Mouse (Mus musculus) neutrophil, adult 5-6 weeks (primary cell): Measurements from ENCODE around the gene Ppid. TPM values are rescaled to one million over a fixed set of nuclear protein-coding genes. Genes with fewer than 3 reads are reported as not detected.

Source experiments
- ATAC-seq: fragments of 151-379, 151-347 bp; 2 replicates; pipeline ENCODE4 v1.8.0; 2017; ENCODE audit warnings: mild to moderate bottlenecking, moderate TSS enrichment; ENCODE audit not compliant: insufficient number of reproducible peaks, poor library complexity, low FRiP score, severe bottlenecking; ENCODE audit errors: extremely low read depth
- total RNA-seq: library from RNA; stranded (forward); fragments of 200-1000 nt; gene quantifications from 2 replicates; pipeline ENCODE4 v1.2.3, GENCODE M21; 2017

Gene Ppid
- total RNA-seq, result 76.5 and 110 TPM in 2 replicates

DNA sequence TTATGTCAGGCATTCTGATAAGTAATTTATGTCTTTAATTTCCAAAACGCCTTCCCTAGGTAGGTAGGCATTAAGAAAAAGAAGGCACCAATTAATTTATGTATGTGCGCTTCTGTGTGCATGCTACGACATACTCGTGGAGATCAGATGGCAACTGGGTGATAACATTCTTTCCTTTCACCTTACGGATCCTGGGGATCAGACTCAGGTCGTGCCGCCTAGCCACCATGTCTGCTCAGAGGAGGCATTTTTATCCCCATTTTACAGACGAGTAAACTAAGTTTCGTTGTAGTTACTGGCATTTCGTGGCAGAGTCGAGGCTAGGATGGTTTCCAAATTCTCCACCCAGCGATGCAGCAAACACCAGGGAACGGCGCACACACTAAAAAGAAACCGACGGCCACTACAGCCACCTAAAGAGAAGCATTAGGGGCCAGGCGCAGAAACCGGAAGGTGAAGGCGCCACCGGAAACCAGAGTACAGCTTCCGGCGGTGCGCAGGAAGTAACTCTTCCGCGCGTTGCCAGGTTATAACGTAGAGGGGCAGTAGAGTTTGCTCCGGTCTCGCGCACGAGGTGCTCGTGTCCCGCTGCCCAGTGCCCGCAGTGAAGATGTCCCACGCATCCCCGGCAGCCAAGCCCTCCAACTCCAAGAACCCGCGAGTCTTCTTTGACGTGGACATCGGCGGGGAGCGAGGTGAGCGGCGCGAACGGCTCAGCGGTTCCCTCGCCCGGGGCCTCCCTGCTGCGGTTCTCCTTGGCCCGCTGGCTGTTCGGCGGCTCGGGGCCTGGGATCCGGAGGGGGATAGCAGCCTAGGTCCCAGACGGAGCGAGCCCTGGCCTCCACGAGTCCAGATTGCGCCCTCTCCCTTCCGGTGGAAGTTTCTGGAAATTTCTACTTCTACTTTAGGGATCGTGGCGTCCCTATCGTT, at the start of gene Ppid:
TSS of gene Ppid (plus strand) at position 480 of the 930 bp plus-strand sequence.
- ATAC-seq, result peak; percentile 91

- ATAC-seq, result peak; percentile 83
These were observed 48.6 kb upstream of the Ppid start for GRCm38 (mm10) chr3:79542585-79542984.

- ATAC-seq, result no peak
These were observed 42.3 kb upstream of the Ppid start for GRCm38 (mm10) chr3:79548681-79549437.

DNA sequence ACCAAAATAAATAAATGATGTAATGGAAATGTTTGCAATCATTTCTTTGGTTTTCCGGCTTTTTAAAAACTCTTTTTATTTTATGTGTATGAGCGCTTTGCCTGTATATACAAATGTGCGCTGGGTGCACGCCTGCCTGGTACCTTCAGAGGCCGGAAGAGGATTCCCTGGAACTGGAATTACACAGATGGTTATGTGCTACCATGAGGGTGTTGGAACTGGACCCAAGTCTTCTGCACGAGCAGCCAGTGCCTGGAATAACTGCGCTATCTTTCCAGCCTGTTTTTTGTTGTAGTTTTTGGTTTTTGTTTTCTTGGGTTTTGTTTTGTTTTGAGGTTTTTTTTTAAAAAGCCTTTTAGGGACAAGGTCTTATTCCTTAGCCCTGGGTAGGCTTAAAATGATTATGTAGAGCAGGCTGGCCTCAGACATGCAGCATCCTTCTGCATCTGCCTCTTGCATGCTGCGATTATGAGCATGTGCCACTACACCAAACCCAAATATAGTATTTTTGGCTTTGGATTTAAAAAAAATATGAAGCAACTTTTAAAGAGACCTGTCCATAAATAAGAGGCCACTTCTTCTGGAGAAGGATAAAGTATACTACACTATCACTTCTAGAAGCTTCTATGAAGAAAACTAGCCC, 41.3 kb upstream of the Ppid start:
- no peak for ATAC-seq

GRCm38 (mm10) chr3:79551826-79552552, 39.2 kb upstream of the Ppid start:
- ATAC-seq, result no peak

- no peak for ATAC-seq
These were observed 37.4 kb upstream of the Ppid start for GRCm38 (mm10) chr3:79553779-79554178.

GRCm38 (mm10) chr3:79555061-79555460, 36.1 kb upstream of the Ppid start:
- ATAC-seq, result no peak

- no peak for ATAC-seq
These were observed 31.9 kb upstream of the Ppid start for GRCm38 (mm10) chr3:79559021-79559772.

GRCm38 (mm10) chr3:79559773-79560045, 31.4 kb upstream of the Ppid start:
- ATAC-seq, result no peak

DNA sequence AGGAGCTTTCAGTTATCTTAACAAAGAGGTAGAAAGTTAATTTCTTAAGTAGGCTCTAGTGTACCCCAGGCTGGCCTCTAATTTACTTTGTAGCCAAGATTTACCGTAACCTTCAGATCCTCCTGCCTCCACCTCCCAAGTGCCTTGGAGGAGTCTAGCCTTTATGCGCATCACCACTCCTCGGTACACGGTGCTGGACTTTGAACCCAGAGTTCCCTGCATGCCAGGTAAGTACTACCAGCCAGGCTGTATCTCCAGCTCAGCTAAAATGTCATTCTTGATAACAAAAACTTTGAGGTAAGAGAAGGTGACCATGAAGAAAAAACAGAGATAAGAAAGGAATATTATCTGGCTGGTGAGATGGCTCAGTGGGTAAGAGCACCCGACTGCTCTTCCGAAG, 30.6 kb upstream of the Ppid start:
- no peak for ATAC-seq

DNA sequence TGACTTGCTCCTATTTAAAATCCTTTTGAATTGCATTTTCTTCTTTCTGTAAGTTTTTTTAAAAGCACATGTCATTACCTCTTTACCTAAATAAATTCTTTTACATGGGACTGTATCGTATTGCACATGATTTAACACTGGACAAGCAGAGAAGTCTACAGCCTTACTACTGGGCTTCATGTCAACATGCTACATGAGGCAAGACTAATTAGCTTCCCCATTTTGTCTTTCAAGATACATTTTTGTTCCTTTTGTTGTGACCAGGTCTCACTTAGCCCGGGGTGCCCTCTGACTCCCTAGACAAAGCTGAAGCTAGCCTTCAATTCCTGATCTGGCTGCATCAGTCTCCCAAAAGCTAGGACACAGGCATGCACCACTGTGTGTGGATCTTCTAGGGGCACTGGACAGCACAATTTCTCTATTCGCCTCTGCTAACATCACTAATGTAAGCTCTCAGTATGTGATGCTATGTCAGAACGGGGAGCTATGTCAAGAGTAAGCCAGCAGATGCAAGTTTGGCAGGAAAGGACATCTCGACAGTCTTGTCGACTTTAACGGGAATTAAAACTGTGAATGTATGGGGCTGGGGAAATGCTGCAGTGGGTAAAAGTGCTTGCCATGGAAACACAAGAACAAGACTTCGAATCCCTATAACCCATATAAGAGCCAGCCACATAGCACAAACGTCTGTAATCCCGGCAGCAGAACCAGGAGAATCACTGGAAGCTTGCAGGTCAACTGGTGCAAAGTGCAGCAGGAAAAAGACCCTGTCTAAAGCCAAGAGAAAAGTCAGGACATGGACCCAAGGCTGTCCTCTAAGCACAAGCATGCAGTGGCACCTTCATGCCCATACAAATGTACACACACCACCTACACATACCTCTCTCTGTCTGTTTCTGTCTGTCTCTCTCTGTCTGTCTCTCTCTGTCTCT, 29.1 kb upstream of the Ppid start:
- ATAC-seq, result 0 out of 2 replicates have a peak, but pooled peaks have one; percentile 33

- ATAC-seq, result no peak
These were observed 27.6 kb upstream of the Ppid start for GRCm38 (mm10) chr3:79563511-79563910.

DNA sequence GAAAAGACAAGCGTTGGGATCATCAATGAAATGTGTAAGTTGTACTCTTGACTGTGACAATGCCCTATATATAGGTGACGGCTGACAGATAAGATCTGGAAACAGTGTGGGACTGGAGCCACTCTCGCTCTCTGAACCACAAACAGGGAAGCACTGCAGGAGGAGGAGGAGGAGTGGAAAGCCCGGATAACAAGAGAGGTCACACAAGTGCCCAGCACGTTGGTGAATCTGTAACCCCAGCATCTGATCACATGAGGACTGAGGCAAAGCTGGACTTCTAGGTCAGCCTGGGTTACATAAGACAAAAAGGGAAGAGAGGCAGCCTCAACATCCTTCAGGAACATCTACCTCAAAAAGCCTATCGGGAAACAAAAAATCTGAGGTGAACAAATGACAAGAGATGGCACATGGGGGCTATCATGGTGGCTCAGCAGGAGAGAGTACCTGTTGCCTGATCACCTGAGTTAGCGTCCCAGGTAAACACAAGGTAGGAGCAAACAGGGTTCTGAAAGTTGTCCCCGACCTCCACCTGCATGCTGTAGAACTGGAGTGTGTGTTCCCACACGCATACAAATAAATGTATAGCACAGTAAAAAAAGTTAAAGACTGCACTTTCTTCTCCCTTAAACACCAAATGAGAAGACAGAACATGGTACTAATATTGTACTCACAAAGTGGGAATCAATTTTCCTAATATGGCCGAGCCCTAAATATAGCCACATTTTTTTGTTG, 26.1 kb upstream of the Ppid start:
- ATAC-seq, result no peak

GRCm38 (mm10) chr3:79566716-79567691, 24.1 kb upstream of the Ppid start:
- no peak for ATAC-seq

- ATAC-seq, result peak; percentile 59
These were observed 23.3 kb upstream of the Ppid start, which contains the start of gene Fnip2 for GRCm38 (mm10) chr3:79567703-79568362. Gene Fnip2 (minus strand): TSS chr3:79567796.
